Mouse (Mus musculus): Measurements from ENCODE around the gene Gpd1l. TPM values are rescaled to one million over a fixed set of nuclear protein-coding genes. Genes with fewer than 3 reads are reported as not detected.
"Not testable (repeated sequence)": the region's sequence is repeated elsewhere in the genome, so short reads cannot be mapped to it uniquely, and the experiment has no call there.

Gpd1l gene
- polyA plus RNA-seq (2016; fragmentation: Nextera tagmentation; extraction: Ambion mirVana), result 14.8 and 15.7 TPM in 2 replicates

DNA sequence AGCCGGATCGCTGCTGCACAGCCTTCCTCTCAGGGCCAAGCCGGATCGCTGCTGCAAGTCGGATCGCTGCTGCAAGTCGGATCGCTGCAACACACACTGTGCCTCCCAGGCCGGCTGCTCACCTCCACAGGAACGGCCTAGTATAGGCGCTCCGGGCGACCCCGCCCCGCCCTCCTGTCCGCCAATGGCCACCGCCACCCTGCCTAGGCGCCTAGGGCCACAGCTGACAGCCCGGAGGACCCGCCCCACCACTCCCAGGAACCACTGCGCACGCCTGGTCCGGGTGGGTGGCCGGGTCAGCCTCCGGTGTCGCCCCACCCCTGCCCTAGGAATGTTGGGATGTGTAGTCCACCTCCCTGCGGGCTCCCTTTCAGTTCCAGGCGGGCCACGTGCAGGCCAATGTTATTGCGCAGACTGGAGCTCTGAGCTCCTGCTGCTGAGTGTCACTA is at the start of gene Gpd1l:
Gpd1l (minus strand) TSS at position 265 of the 449 bp plus-strand sequence.
- peaks cover 12% of the 10 kb centered on the region for H3K4me1 ChIP-seq
- H3K4me3 ChIP-seq, result peak within 1 kb of the TSS; percentile 74
- peak within 1 kb of the TSS; percentile 74 for H3K9ac ChIP-seq (replicated peaks)
- peak within 1 kb of the TSS; percentile 98 for H3K4me2 ChIP-seq (replicated peaks)
- H3K27me3 ChIP-seq, result peaks cover 6% of the 10 kb centered on the region; the same call in 1 of the 2 replicates
- no peaks in the 10 kb centered on the region for H3K36me3 ChIP-seq
- H3K9me3 ChIP-seq, result no peaks in the 10 kb centered on the region
- peak within 1 kb of the TSS; percentile 64 for H3K27ac ChIP-seq (replicated peaks)
- under 1% methylated on average over 28 of the region's 30 CpGs for WGBS
- ATAC-seq (ENCODE audit: low FRiP score, low read depth), result peak; percentile 98

DNA sequence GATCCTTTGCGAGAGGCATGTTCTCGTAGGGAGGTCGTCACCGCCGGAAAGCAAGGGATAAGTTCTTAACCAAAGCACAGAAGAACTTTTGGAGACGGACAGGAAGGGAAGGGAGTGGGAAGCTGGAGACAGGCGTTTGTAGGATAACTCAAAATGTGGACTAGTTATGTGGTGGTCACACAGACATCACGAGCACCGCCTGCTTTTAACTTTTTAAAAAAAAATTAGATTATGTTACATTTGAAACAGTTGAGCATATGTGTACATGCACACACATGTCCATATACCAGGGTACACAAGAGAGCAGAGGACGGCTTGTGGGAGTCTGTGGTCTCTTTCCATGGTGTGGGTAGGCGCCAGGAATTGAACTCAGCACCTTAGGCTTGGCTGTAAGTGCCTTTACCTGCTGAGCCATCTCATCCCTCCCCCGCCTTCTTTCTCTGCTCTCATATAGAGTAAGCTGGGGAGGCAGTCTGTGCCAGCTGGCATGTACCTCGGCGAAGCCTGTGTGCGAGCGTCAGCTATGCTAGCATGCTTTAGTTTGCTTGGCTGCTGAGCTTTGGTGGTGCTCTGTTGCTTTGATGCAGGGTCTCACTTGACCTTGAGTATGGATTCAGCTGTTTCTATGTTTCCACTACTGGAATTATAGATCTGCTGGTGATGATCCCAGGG is 49.0 kb upstream of the Gpd1l start, which contains the start of gene Rps27rt:
Rps27rt (minus strand) TSS at position 51 of the 672 bp plus-strand sequence.
- Histone ChIP-seq H3K27me3 (peaks cover 22% of the 10 kb centered on the region), H3K9me3 (no peaks in the 10 kb centered on the region), H3K4me1 (peaks cover 10% of the 10 kb centered on the region), H3K27ac (replicated peaks) (no peak within 1 kb of the TSS), H3K4me3 (no peak within 1 kb of the TSS), H3K36me3 (no peaks in the 10 kb centered on the region), H3K4me2 (replicated peaks) (no peak within 1 kb of the TSS), H3K9ac (replicated peaks) (no peak within 1 kb of the TSS)
- ATAC-seq (ENCODE audit: low FRiP score, low read depth), result no peak
- WGBS, result 92% methylated on average over 16 of the region's 16 CpGs

DNA sequence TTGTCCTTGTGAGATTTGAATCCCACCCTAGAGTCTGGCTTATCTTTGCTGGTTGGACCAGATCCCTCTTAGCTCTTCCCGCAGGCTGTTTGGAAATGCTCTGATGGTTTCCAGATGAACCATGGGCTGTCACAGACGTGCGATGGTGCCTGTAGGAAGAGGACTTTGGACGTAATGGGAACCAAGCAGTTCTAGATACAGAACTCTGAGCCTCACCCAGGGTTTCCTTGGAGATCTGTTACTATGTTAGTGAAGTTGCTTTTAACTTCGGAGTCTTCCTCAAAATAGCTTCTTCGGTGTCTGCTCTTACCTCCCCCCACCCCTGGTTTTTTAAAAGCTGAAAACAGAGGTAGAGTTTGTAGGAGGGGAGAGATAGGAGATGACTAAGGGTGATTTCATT is 46.2 kb upstream of the Gpd1l start:
- Histone ChIP-seq H3K4me1 (peaks cover 13% of the 10 kb centered on the region), H3K4me2 (replicated peaks) (no peak overlapping the region), H3K27ac (replicated peaks) (no peak overlapping the region), H3K27me3 (peaks cover 40% of the 10 kb centered on the region), H3K9me3 (no peaks in the 10 kb centered on the region), H3K9ac (replicated peaks) (no peak overlapping the region), H3K36me3 (no peaks in the 10 kb centered on the region), H3K4me3 (no peak overlapping the region)
- 70% methylated on average over 6 of the region's 6 CpGs for WGBS
- ATAC-seq (ENCODE audit: low FRiP score, low read depth), result no peak

DNA sequence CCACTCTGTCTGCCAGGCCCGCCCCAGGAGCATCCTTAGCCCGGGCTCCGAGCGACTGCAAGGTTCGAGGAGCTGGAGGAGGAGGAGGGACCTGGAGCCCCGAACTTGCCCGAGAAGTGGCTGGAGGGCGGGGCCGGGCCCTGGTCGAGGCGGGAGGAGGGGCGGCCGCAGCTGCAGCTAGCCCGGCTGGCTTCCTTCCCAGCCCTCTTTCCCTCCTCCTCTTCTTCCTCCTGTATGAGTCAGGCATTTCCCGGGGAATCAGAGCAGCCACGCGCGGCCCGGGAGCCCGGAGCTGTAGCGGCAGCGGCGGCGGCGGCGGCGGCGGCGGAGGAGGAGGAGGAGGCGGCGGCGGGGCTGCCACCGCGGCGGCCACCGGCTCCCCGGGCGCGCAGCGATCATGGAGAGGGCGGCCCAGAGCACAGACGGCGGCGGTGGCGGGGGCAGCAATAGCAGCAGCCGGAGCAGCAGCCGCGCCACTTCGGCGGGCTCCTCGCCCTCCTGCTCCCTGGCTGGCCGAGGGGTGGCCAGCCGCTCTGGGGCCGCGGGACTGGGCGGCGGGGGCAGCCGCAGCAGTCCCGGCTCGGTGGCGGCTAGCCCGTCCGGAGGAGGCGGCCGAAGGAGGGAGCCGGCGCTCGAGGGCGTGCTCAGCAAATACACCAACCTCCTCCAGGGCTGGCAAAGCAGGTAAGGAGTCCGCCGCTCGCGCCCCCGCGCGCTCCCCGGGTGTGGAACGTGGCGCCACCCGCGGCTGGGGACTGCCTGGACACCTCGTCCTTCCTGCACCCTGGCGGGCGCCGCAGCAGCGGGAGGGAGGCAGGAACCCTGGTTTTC is 44.7 kb upstream of the Gpd1l start, which contains the start of gene Osbpl10:
Osbpl10 (plus strand) TSS at position 289 of the 831 bp plus-strand sequence.
- peaks cover 40% of the 10 kb centered on the region for H3K27me3 ChIP-seq
- H3K4me2 ChIP-seq (replicated peaks), result peak within 1 kb of the TSS; percentile 90
- H3K4me3 ChIP-seq, result peak within 1 kb of the TSS; percentile 67
- H3K9ac ChIP-seq (replicated peaks), result peak within 1 kb of the TSS; percentile 71
- whole genome bisulfite sequencing, result under 1% methylated on average over 69 of the region's 86 CpGs
- H3K4me1 ChIP-seq, result peaks cover 13% of the 10 kb centered on the region
- no peaks in the 10 kb centered on the region for H3K9me3 ChIP-seq
- H3K27ac ChIP-seq (replicated peaks), result peak within 1 kb of the TSS; percentile 76
- peak; percentile 81 for ATAC-seq (ENCODE audit: low FRiP score, low read depth)
- no peaks in the 10 kb centered on the region for H3K36me3 ChIP-seq

DNA sequence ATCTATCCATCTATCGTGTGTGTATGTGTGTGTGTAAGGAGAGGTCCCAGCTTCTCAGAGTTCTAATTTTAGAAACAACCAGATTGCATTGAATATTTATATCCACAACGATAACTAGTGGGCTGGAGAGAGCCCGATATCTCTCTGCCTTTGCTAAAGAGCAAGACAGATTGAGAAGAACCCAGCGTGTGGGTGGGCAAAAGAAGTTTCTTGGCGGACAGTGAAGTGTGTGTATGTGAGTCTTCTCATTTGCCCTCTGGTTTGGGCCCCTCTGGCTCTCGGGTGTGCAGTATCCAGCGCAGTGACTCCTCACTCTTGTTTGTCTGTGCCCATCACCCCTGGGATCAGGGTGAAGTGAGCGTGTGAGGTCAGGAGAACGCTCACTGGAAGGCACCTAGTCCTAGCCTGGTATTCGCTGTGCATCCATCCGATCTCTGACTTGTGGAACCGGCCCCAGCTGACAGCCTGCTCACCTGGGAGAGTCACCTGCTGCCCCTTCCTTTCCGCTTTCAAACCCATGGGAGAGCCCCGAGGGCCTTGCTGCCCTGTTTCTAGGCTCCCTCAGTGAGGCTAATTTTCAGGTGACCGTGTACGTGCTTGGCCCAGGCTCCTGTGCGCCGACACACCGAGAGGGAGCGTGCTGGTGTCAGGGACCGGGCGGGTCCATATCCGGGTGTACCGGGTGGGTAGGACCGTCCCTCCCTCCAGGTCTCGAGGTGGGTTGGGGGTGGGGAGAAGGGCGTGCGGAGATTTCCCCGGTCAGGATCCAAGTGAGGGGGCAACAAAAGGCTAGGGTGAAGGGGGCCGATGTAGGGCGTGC is 43.9 kb upstream of the Gpd1l start:
- H3K4me1 ChIP-seq, result peaks cover 13% of the 10 kb centered on the region
- H3K4me2 ChIP-seq (replicated peaks), result peak overlapping the region; percentile 90
- H3K36me3 ChIP-seq, result no peaks in the 10 kb centered on the region
- 10% methylated on average over 31 of the region's 31 CpGs for WGBS
- ATAC-seq (ENCODE audit: low FRiP score, low read depth), result peak; percentile 8; the same call in 1 of the 2 replicates
- no peaks in the 10 kb centered on the region for H3K9me3 ChIP-seq
- H3K27ac ChIP-seq (replicated peaks), result peak overlapping the region; percentile 76; the same call in 1 of the 2 replicates
- peaks cover 40% of the 10 kb centered on the region for H3K27me3 ChIP-seq
- peak overlapping the region; percentile 67 for H3K4me3 ChIP-seq
- H3K9ac ChIP-seq (replicated peaks), result peak overlapping the region; percentile 71

DNA sequence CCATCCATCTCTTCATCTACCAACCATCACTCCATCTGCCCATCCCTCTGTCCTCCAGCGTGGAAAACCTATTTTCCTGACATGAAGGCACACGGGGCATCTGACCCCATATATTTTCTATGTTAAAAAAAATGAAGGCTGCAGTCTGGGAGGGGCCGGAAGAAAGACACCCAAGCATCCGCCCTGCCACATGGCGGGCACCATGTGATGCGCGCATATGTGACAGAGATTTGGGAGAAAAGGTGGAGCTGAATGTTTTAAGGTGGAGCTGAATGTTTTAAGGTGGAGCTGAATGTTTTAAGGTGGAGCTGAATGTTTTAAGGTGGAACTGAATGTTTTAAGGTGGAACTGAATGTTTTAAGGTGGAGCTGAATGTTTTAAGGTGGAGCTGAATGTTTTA is 32.5 kb upstream of the Gpd1l start:
- H3K9ac ChIP-seq (replicated peaks); H3K4me2 ChIP-seq (replicated peaks); ATAC-seq (ENCODE audit: low FRiP score, low read depth); H3K4me3 ChIP-seq; H3K27ac ChIP-seq (replicated peaks); H3K36me3 ChIP-seq; H3K27me3 ChIP-seq; H3K4me1 ChIP-seq; H3K9me3 ChIP-seq: not testable (repeated sequence)
- 81% methylated on average over 7 of the region's 7 CpGs for WGBS

DNA sequence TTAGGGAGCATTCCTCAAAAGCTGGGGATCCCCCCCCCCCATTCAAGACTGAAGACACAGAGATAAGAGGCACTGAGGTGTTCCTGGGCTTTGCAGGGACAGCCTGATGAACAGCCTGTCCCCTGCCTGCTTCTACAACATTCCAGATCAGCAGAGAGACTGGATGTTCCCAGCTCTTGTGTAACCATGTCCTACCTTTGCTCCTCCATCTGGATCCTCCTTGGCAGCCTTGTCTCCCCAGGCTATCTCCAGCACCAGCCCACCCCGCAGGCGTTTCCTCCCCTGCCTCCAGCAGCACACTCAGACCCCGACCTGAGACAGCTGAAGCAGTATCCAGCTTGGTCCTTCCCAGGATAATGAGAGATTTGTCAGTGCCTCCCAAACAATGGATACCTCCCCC is 30.3 kb upstream of the Gpd1l start:
- 60% methylated on average over 3 of the region's 3 CpGs for WGBS
- H3K27ac ChIP-seq (replicated peaks), result no peak overlapping the region
- no peak for ATAC-seq (ENCODE audit: low FRiP score, low read depth)

DNA sequence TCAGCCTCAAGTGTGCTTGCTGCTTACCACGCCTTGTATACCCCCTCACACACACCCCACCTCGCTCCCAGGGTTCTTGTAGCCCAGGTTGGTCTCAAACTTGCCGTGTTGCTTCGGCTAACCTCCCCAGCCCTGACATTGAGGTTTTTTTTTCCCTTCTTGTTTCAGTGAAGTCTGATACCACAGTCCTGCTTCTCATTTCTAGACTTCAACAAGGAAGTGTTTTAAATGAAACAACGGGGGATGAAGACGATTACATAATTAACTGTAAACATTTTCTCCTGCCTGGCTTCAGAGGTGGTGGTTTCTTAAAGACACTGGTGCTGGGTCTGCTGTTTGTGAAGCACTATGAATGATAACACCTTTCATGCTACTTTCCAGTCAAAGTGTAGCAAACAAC is 27.1 kb upstream of the Gpd1l start:
- Histone ChIP-seq H3K4me1 (no peaks in the 10 kb centered on the region), H3K4me3 (no peak overlapping the region), H3K36me3 (no peaks in the 10 kb centered on the region), H3K27ac (replicated peaks) (no peak overlapping the region), H3K9ac (replicated peaks) (no peak overlapping the region), H3K4me2 (replicated peaks) (no peak overlapping the region), H3K9me3 (0 out of 2 replicates have a peak, but pooled peaks cover 2% of the 10 kb centered on the region), H3K27me3 (no peaks in the 10 kb centered on the region)
- whole genome bisulfite sequencing, result 89% methylated on average over 6 of the region's 6 CpGs
- no peak for ATAC-seq (ENCODE audit: low FRiP score, low read depth)

More for the DNA sequence above, 30.3 kb upstream of the Gpd1l start:
- no peaks in the 10 kb centered on the region for H3K36me3 ChIP-seq
- H3K9me3 ChIP-seq, result 0 out of 2 replicates have a peak, but pooled peaks cover 2% of the 10 kb centered on the region
- no peak overlapping the region for H3K9ac ChIP-seq (replicated peaks)
- no peaks in the 10 kb centered on the region for H3K4me1 ChIP-seq
- H3K4me3 ChIP-seq, result no peak overlapping the region
- no peak overlapping the region for H3K4me2 ChIP-seq (replicated peaks)
- no peaks in the 10 kb centered on the region for H3K27me3 ChIP-seq

DNA sequence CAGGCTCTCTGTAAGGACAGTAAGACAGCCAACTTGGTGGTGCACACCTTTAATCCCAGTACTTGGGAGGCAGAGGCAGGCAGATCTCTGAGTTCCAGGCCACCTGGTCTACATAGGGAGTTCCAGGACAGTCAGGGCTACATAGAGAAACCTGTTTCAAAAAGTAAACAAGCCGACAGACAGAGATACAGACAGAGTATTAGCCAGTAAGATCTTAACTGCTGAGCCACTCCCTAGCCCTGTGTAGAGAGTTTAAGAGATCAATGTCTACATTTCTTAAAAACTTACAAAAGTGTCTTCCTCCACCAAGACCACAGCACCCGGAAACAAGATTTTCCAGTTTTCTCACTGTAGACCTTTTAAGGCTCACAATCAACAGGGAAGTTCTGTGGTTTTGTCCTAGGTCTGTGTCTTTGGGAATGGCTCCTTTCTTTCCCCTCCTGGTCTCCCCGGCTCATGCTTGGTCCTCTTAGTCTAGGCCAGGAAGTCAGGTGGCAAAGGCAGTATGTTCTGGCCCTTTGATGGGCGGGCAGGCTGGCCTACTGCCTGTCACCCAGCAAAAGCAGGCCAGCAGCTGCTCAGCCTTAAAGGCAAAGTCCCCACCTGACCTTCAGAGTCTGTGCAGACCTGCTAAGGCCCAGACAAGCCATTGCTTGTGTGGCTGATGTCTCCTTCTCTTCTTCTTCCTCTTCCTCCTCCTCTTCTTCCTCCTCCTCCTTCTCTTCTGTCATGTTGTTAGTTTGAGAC is 26.4 kb upstream of the Gpd1l start:
- ATAC-seq (ENCODE audit: low FRiP score, low read depth), result no peak
- H3K4me2 ChIP-seq (replicated peaks), result no peak overlapping the region
- no peak overlapping the region for H3K4me3 ChIP-seq
- no peaks in the 10 kb centered on the region for H3K36me3 ChIP-seq
- no peak overlapping the region for H3K9ac ChIP-seq (replicated peaks)
- H3K27me3 ChIP-seq, result no peaks in the 10 kb centered on the region
- H3K9me3 ChIP-seq, result 0 out of 2 replicates have a peak, but pooled peaks cover 2% of the 10 kb centered on the region
- no peaks in the 10 kb centered on the region for H3K4me1 ChIP-seq
- no peak overlapping the region for H3K27ac ChIP-seq (replicated peaks)
- 84% methylated on average over 4 of the region's 4 CpGs for WGBS

DNA sequence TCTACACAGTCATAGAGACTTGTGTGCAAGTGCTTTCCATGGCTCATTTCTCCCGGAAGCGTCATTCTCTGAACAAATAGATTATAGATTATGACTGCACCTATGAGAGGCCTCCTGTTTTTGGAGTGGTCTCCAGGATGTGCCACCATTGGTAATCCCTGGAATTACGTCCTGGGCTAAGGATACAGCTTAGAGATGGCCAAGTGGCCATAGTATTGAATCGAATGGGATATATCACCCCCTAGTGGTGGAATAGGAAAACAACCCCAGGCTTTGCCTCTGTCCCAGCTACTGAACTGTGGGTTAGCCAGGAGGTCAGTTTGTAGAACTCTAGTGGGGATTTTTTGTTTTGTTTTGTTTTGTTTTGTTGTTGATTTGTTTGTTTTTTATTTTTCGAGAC is 23.2 kb upstream of the Gpd1l start:
- H3K36me3 ChIP-seq, result no peaks in the 10 kb centered on the region
- H3K27ac ChIP-seq (replicated peaks), result no peak overlapping the region
- H3K9ac ChIP-seq (replicated peaks), result no peak overlapping the region
- no peak for ATAC-seq (ENCODE audit: low FRiP score, low read depth)
- no peak overlapping the region for H3K4me3 ChIP-seq
- H3K4me1 ChIP-seq, result no peaks in the 10 kb centered on the region
- no peak overlapping the region for H3K4me2 ChIP-seq (replicated peaks)
- no peaks in the 10 kb centered on the region for H3K9me3 ChIP-seq
- WGBS, result 41% methylated on average over 5 of the region's 5 CpGs
- H3K27me3 ChIP-seq, result no peaks in the 10 kb centered on the region

DNA sequence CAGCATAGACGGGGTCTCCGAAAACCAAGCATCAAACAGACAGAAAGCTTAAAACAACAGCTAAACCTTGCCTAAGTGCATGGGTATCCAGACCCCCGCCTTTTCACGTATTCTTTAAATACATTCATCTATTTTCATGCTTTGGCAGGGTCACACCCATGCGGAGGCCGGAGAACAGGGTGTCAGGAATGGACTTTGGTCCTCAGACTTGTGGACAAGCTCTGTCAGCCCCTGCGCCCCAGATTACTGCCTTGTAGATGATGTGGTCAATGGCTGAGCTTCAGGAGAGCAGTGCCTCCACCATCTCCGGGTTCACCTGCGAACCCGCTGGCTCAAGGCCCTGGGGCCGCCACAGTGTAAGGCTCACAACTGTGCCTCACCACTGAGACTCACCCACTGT is 21.6 kb upstream of the Gpd1l start:
- Histone ChIP-seq H3K36me3 (no peaks in the 10 kb centered on the region), H3K27me3 (no peaks in the 10 kb centered on the region), H3K4me3 (no peak overlapping the region), H3K4me2 (replicated peaks) (no peak overlapping the region), H3K4me1 (no peaks in the 10 kb centered on the region), H3K27ac (replicated peaks) (no peak overlapping the region), H3K9ac (replicated peaks) (no peak overlapping the region), H3K9me3 (no peaks in the 10 kb centered on the region)
- ATAC-seq (ENCODE audit: low FRiP score, low read depth), result no peak
- WGBS, result 92% methylated on average over 11 of the region's 11 CpGs

Measured in midbrain, embryonic 12.5 days (tissue).